Mouse (Mus musculus): ENCODE data around the gene Arhgap9.

Arhgap9 gene

DNA sequence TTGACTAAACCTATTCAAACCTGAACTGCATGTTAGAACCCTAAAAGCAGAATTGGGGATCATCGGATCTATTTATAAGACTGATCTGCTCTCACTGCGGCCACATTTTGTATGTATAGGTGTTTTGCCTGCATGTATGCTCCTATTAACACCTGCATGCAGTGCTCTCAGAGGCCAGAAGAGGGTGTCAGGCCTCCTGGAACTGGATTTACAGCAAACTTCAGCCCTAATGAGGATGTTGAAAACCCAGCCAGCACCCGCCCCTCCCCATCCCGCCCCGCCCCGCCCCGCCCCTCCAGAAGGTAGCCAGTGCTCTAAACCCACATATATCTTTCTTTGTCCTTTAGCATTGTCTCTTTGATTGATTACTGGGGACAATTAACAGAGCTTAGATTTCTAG, 2.7 kb downstream of the Arhgap9 start:
- DNase-seq (ENCODE audit: low spot score), result no peak

DNA sequence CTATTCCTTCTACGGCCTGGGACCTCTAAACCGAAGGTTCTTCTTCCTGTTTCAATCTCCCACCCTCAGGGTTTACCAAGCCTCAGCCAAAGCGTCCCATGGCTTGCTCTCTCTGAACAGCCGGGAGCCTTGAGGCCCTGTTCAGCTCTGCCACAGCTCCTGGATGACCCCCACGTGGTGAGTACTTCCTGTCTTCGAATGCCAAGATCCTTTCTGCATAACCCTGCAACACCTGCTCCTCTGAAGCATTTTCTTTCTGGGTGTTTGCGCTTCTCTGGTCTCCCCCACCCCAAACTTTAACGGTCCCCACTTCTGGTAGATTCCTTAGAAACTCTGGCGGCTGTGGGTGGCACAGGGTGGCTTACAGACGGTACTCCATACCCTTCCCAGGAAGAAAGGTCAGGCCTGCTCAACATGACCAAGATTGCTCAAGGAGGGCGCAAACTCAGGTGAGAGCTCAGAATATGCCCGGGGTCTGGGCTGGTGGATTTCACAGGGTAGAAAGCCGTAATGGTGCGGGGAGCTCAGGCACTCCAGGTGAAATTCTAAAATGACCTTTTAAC, 3.8 kb downstream of the Arhgap9 start:
- DNase-seq (ENCODE audit: low spot score), result no peak

GRCm38 (mm10) chr10:127326017-127326801, 4.4 kb downstream of the Arhgap9 start:
- DNase-seq (ENCODE audit: low spot score), result no peak

GRCm38 (mm10) chr10:127326828-127327227, 5.1 kb downstream of the Arhgap9 start:
- no peak for DNase-seq (ENCODE audit: low spot score)

DNA sequence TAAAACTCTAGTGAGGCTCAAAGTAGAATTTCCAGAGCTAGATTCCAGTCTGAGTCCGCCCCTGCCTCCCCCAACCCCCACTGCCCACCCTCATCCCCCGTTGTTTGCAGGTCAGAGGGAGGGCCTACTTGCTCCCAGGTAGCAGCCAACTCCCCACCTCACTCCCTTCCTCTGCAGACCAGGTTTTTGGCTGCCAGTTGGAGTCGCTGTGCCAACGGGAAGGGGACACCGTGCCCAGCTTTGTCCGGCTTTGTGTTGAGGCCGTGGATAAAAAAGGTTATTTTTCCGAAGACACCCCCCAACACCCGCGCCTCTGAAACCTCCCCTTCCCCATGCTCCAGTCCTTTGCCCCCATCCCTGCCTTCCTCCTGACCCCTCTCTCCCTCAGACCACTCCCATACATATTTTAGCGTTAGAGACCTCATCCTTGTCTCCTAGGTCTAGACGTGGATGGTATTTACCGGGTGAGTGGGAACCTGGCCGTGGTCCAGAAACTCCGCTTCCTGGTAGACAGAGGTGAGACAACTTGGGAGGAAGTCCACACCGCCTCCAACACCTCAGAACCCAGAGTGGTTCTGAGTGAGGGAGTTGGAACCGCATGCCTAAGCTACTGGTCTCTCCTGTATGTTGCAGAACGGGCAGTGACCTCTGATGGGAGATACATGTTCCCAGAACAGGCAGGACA, 5.8 kb downstream of the Arhgap9 start:
- no peak for DNase-seq (ENCODE audit: low spot score)

GRCm38 (mm10) chr10:127330212-127330611, 8.4 kb downstream of the Arhgap9 start:
- no peak for DNase-seq (ENCODE audit: low spot score)

GRCm38 (mm10) chr10:127332211-127332874, 10.6 kb downstream of the Arhgap9 start:
- no peak for DNase-seq (ENCODE audit: low spot score)

GRCm38 (mm10) chr10:127333152-127333551, 11.4 kb downstream of the Arhgap9 start:
- DNase-seq (ENCODE audit: low spot score), result no peak

- no peak for DNase-seq (ENCODE audit: low spot score)
Measured at GRCm38 (mm10) chr10:127335271-127335670, 13.5 kb downstream of the Arhgap9 start.

- no peak for DNase-seq (ENCODE audit: low spot score)
Measured at GRCm38 (mm10) chr10:127336952-127337351, 15.2 kb downstream of the Arhgap9 start.

- DNase-seq (ENCODE audit: low spot score), result no peak
Measured at GRCm38 (mm10) chr10:127337536-127338099, 15.9 kb downstream of the Arhgap9 start.

DNA sequence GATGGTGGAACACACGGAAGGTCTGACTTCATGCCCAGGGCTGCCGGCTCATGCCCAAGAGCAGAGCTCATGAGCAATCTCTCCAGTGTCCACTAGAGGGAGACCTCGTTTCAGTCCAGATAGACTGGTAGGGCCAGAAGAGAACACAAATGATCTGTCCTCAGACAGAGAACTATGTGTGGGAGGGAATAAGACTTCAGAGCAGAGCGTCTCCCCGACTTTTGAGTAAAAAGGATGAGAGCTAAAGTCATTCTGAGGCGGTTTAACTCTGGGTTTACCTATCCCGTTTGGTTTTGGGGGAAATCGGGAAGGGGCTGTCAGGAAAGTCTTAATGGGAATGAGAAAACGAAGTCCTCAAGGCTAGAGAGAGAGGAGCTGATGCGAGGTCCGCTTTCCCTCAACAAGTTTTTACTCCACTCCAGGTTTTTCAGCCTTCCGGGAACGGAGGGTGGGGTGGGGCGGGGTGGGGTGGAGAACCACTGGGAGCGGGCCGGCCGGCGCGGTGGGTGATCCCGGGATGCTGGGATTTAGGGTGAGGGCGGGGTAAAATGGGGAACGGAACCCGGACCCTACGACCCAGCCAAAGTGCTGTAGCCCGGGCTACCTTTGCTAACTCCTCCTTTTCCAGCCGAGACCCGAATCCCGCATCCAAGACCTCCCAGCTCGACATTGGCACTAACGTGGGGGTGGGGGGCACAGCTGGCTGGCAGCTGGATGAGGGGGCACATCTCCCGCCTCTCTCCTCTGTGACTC, 17.3 kb downstream of the Arhgap9 start:
- peak; percentile 91 for DNase-seq (ENCODE audit: low spot score)

GRCm38 (mm10) chr10:127339683-127340576, 18.2 kb downstream of the Arhgap9 start:
- DNase-seq (ENCODE audit: low spot score), result no peak

DNA sequence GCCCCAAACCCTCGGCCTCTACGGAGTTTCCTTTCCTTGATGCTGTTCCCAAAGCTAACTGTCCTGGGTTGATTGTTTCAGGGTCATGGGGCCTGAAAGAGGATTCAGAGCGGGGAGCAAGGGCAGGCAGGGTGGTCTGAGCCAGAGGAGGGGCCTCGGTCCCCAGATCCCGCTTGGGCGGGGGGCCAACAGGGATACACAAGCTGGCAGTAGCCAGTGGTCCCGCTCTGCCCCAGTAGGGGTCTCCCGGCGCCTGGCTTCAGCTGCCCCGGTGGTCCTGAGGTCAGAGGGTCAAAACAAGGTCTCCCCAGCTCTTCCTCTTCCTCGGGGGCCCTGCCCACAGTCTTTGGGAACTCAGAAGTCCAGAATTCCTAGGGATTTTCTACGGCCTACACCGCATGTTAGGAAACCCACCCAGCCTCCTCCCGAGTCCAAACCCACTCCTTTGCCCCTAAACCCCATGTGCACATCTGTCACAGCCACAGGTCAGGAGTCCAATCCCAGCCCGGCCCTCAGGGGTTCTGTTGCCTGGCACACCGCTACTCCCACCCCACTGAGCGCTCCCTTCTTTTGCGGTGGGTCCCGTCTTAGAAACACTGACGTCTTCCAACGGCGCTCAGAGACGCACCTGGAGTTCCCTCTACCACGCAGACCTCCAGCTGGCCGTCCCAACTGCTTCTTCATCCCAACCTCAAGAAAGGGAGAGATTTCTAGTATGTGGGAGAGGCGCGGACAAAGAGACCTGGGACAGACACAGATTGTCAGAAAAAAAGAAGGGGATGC, 19.0 kb downstream of the Arhgap9 start:
- DNase-seq (ENCODE audit: low spot score), result no peak

DNA sequence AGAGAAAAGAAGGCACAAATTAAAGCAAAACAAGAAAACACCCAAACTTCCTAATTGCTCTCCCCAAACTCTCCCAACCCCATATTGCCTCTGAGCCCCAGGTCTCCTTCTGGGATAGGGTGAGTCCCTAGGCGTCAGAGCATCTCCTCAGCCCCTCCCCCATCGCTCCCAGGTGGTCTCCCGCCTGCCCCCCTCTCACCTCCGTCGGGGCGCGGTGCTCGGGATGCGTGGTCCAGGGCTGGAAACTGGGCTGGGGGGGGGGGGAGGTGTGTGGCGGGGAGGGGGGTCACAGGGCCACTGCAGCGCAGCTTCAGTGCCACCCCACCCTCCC, 19.6 kb downstream of the Arhgap9 start:
- DNase-seq (ENCODE audit: low spot score), result no peak

- no peak for DNase-seq (ENCODE audit: low spot score)
Measured at GRCm38 (mm10) chr10:127341891-127342639, 20.3 kb downstream of the Arhgap9 start, which contains the start of gene Gli1. Gene Gli1, minus strand, starts transcription at chr10:127341974.

GRCm38 (mm10) chr10:127343029-127343428, 21.3 kb downstream of the Arhgap9 start:
- no peak for DNase-seq (ENCODE audit: low spot score)

DNA sequence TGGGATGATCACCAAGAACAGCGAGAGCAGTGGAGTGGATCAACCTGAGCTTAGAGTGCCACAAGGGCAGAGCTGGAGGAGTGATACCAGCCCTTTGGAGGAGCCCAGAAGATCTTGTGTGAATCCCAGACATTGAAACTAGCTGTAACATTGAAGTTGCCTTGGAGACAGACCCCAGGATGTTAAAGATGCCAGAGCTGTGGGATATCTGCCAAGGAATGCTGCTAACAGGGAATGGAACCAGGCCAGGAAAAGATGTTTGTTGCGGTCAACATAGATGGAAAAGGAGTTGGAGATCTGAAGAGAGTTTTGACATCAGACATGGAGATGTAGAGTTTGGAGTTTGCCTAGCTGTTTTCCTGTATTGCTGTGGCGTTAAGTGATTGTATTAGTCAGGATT, 24.4 kb downstream of the Arhgap9 start:
- DNase-seq (ENCODE audit: low spot score), result no peak

- no peak for DNase-seq (ENCODE audit: low spot score)
Measured at GRCm38 (mm10) chr10:127348957-127349356, 27.2 kb downstream of the Arhgap9 start.
